Mouse (Mus musculus) cortical plate, adult 2 months (tissue): ENCODE results near the gene Gm10229.
"Not testable (repeated sequence)": the region's sequence is repeated elsewhere in the genome, so short reads cannot be mapped to it uniquely, and the experiment has no call there.

Experiments
- CTCF ChIP-seq: fragments of 200-500 bp; IDR thresholded peaks from 2 replicates; pipeline ENCODE4 v1.5.1; 2011; ENCODE audit warnings: mild to moderate bottlenecking, control low read depth, low read length; ENCODE audit not compliant: insufficient read depth; ENCODE audit errors: extremely low read depth
- POLR2A ChIP-seq: fragments of 200-500 bp; IDR thresholded peaks from 2 replicates; pipeline ENCODE4 v1.6.1; 2011; ENCODE audit warnings: mild to moderate bottlenecking, low read length, control low read depth; ENCODE audit not compliant: insufficient read depth; ENCODE audit errors: extremely low read depth

DNA sequence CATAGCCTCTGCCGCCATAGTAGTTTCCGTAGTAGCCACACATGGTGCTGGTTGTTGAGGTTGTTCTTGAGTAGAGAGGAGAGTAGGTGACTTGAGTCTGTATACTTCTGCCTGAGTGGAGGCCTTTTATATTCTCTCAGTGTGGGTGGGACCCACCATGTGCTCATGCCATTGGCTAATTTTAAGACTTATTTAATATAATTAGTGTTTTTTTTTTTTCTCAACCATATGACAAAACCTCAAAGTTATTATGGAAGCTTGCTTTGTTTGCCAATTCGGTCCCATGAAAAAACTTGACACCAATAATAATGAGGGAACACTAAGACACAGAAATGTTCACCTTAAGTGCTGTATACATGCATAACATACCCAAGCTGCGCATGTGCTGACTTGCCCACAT, 26.3 kb downstream of the Gm10229 start, which contains the start of gene Gm10228:
- not testable (repeated sequence) for TF ChIP-seq CTCF, POLR2A
